Mouse (Mus musculus) embryonic facial prominence, embryonic 13.5 days (tissue): Measurements from ENCODE around the gene Nrap. TPM values are rescaled to one million over a fixed set of nuclear protein-coding genes. Genes with fewer than 3 reads are reported as not detected.

ENCODE experiments used
- polyA plus RNA-seq: library from polyadenylated mRNA; unstranded; fragments of >200 nt; fragmentation: Nextera tagmentation; extraction: Ambion mirVana; gene quantifications from 2 replicates; pipeline ENCODE4 v1.2.1, GENCODE M21; 2015

Gene Nrap
- polyA plus RNA-seq, 1 experiment from 2014 or later: 0.10 TPM

Other genes starting within 250 kb of the Nrap start
- gene Habp2, start 102.9 kb downstream of the Nrap start, polyA plus RNA-seq: 0.74 TPM in 1 of 2 replicates, not detected in the other
- 29.1 and 29.6 TPM in 2 replicates for gene Casp7, start 7.1 kb upstream of the Nrap start, polyA plus RNA-seq
- 0.65 and 0.84 TPM in 2 replicates for gene Plekhs1, start 71.6 kb upstream of the Nrap start, polyA plus RNA-seq
- gene Dclre1a, start 158.2 kb upstream of the Nrap start, polyA plus RNA-seq: 23.2 and 24.6 TPM in 2 replicates
- 15.6 and 16.1 TPM in 2 replicates for gene Nhlrc2, start 158.2 kb upstream of the Nrap start, polyA plus RNA-seq